Mouse (Mus musculus): ENCODE results near the gene Ngrn. TPM values are rescaled to one million over a fixed set of nuclear protein-coding genes. Genes with fewer than 3 reads are reported as not detected.

Ngrn gene
- 15.8 and 17.4 TPM in 2 replicates for polyA plus RNA-seq (2011; ENCODE audit: insufficient read length, low read depth, missing spikeins)

GRCm38 (mm10) chr7:80260625-80261371, at the start of gene Ngrn:
Ngrn (plus strand) TSS chr7:80261215.
- Histone ChIP-seq H3K4me3 (ENCODE audit: insufficient read depth, low read length) (peak within 1 kb of the TSS; percentile 83), H3K27ac (ENCODE audit: insufficient read depth, low read length) (0 out of 2 replicates have a peak within 1 kb of the TSS, but pooled peaks have one; percentile 9), H3K4me1 (ENCODE audit: control insufficient read depth, insufficient read depth, low read length) (no peaks in the 10 kb centered on the region; the same call in 1 of the 2 replicates)
- TF ChIP-seq CTCF (IDR thresholded peaks at IDR 0.05; ENCODE audit: borderline replicate concordance, insufficient read depth, low read length) (no peak), POLR2A (IDR thresholded peaks at IDR 0.05; ENCODE audit: low read depth, low read length) (peak; percentile 84)

- Histone ChIP-seq H3K27ac (ENCODE audit: insufficient read depth, low read length) (no peak overlapping the region), H3K4me3 (ENCODE audit: insufficient read depth, low read length) (no peak overlapping the region), H3K4me1 (ENCODE audit: control insufficient read depth, insufficient read depth, low read length) (peaks cover 6% of the 10 kb centered on the region; the same call in 1 of the 2 replicates)
- no peak for TF ChIP-seq POLR2A (IDR thresholded peaks at IDR 0.05; ENCODE audit: low read depth, low read length)
Observed at GRCm38 (mm10) chr7:80213604-80214003, 47.4 kb upstream of the Ngrn start.

DNA sequence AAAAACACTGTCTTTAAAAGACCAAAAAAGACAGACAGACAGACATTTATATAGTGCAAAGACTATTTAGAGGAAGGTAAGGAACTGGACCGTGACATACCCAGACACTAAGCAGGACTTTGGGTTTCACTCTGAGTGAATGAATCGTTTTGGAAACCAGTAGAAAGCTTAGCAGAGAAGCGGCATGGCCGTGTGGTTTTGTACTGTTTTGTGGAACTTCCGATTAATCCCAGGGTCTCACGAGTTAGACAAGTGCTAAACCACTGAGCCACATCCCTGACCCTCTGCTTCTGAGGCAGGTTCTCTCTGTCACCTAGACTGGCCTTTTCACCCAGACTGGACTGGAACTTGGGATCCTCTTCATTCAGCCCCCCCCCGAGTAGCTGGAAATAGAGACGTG, 46.6 kb upstream of the Ngrn start:
- H3K27ac ChIP-seq (ENCODE audit: insufficient read depth, low read length) = no peak overlapping the region
- H3K4me3 ChIP-seq (ENCODE audit: insufficient read depth, low read length) = no peak overlapping the region
- TF ChIP-seq CTCF (IDR thresholded peaks at IDR 0.05; ENCODE audit: borderline replicate concordance, insufficient read depth, low read length) (no peak), POLR2A (IDR thresholded peaks at IDR 0.05; ENCODE audit: low read depth, low read length) (no peak)
- H3K4me1 ChIP-seq (ENCODE audit: control insufficient read depth, insufficient read depth, low read length) = no peaks in the 10 kb centered on the region

DNA sequence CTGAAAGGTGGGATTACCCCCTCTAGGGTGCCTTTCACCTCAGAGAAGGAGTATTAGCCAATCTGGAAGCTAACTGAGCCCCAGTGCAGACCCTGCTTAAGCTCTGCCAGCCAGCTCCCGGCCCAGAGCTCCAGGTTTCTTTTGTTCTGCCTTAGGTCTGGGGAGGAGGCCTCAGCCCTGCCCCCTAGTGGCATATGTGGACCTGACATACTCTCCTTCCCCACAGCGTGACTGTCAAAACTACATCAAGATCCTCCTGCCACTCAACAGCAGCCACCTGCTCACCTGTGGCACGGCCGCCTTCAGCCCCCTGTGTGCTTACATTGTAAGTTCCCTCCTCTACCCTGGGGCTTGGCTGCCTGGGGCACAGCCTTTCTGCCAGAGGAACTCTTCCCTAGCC, 45.6 kb upstream of the Ngrn start:
- TF ChIP-seq CTCF (IDR thresholded peaks at IDR 0.05; ENCODE audit: borderline replicate concordance, insufficient read depth, low read length) = peak; percentile 82
- no peak for TF ChIP-seq POLR2A (IDR thresholded peaks at IDR 0.05; ENCODE audit: low read depth, low read length)
- Histone ChIP-seq H3K27ac (ENCODE audit: insufficient read depth, low read length) (no peak overlapping the region), H3K4me3 (ENCODE audit: insufficient read depth, low read length) (no peak overlapping the region)

DNA sequence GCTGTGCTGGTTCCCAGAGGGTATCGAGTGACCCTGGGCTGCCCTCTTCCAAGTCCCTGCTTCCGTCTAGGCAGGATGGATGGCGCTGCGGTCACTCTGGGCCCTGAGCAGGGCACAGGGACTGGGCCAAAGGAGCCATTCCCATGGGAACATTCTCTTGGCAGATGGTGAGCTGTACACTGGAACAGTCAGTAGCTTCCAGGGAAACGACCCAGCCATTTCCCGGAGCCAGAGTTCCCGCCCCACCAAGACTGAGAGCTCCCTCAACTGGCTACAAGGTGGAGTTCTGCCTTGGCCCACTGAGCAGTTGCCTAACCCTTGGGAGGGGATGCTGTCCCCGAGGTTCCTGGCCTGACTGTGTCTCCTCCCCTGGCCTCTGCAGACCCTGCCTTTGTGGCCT, 44.4 kb upstream of the Ngrn start:
- Histone ChIP-seq H3K4me1 (ENCODE audit: control insufficient read depth, insufficient read depth, low read length) (no peaks in the 10 kb centered on the region), H3K27ac (ENCODE audit: insufficient read depth, low read length) (no peak overlapping the region), H3K4me3 (ENCODE audit: insufficient read depth, low read length) (no peak overlapping the region)
- TF ChIP-seq POLR2A (IDR thresholded peaks at IDR 0.05; ENCODE audit: low read depth, low read length) (no peak), CTCF (IDR thresholded peaks at IDR 0.05; ENCODE audit: borderline replicate concordance, insufficient read depth, low read length) (no peak)

More for the DNA sequence above, 45.6 kb upstream of the Ngrn start:
- no peaks in the 10 kb centered on the region for H3K4me1 ChIP-seq (ENCODE audit: control insufficient read depth, insufficient read depth, low read length)

- H3K4me1 ChIP-seq (ENCODE audit: control insufficient read depth, insufficient read depth, low read length) = no peaks in the 10 kb centered on the region
- H3K27ac ChIP-seq (ENCODE audit: insufficient read depth, low read length) = no peak overlapping the region
- no peak for TF ChIP-seq POLR2A (IDR thresholded peaks at IDR 0.05; ENCODE audit: low read depth, low read length)
- TF ChIP-seq CTCF (IDR thresholded peaks at IDR 0.05; ENCODE audit: borderline replicate concordance, insufficient read depth, low read length) = no peak
- no peak overlapping the region for H3K4me3 ChIP-seq (ENCODE audit: insufficient read depth, low read length)
Observed at GRCm38 (mm10) chr7:80218666-80219065, 42.3 kb upstream of the Ngrn start.

DNA sequence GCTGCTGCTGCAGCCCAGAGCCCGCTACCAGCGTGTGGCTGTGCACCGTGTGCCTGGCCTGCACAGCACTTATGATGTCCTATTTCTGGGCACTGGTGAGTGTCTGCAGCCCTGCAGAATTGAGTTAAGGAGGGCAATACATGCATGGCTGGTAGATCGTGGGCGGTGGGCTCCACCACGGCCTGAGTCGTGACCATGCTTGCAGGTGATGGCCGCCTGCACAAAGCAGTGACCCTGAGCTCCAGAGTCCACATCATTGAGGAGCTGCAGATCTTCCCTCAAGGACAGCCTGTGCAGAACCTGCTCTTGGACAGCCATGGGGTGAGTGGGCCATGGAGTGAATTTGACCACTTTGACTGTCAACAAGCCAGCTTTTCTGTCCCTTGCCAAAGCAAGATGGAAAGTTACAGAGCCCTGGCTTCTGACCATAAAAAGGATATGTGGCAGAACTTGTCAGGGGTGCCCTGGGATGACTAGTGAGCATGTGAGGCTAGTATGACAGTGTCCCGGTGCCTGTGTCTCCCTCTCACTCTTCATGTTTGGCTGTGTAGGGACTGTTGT, 40.7 kb upstream of the Ngrn start:
- no peak overlapping the region for H3K27ac ChIP-seq (ENCODE audit: insufficient read depth, low read length)
- no peak overlapping the region for H3K4me3 ChIP-seq (ENCODE audit: insufficient read depth, low read length)
- TF ChIP-seq POLR2A (IDR thresholded peaks at IDR 0.05; ENCODE audit: low read depth, low read length) = no peak
- TF ChIP-seq CTCF (IDR thresholded peaks at IDR 0.05; ENCODE audit: borderline replicate concordance, insufficient read depth, low read length) = no peak
- no peaks in the 10 kb centered on the region for H3K4me1 ChIP-seq (ENCODE audit: control insufficient read depth, insufficient read depth, low read length)

DNA sequence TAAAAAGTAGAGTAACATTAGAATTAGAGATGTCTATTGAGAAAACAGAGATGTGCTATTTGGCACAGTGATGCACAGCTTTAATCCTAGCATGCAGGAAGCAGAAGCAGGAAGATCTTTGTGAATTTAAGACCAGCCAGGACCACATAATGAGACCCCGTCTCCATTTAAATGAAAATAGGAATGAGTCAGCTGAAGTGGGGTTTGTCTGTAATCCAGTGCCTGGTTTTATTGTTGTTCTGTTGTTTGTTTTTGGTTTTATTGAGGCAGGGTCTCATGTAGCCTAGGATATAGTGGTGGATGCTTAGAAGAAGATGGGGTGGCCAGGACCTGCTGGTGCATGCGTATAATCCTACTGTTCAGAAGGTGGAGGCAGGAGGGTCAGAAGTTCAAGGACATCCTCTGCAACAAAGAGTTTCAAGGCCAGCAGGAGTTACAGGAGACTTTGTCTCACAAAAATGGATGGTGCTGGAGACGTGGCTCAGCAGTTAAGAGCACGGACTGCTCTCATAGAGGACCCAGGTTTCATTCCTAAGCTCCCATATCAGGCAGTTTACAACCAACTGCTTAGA, 39.8 kb upstream of the Ngrn start:
- TF ChIP-seq POLR2A (IDR thresholded peaks at IDR 0.05; ENCODE audit: low read depth, low read length) = no peak
- TF ChIP-seq CTCF (IDR thresholded peaks at IDR 0.05; ENCODE audit: borderline replicate concordance, insufficient read depth, low read length) = no peak
- H3K4me3 ChIP-seq (ENCODE audit: insufficient read depth, low read length) = no peak overlapping the region
- H3K27ac ChIP-seq (ENCODE audit: insufficient read depth, low read length) = no peak overlapping the region
- no peaks in the 10 kb centered on the region for H3K4me1 ChIP-seq (ENCODE audit: control insufficient read depth, insufficient read depth, low read length)

- Histone ChIP-seq H3K4me3 (ENCODE audit: insufficient read depth, low read length) (no peak overlapping the region), H3K27ac (ENCODE audit: insufficient read depth, low read length) (no peak overlapping the region), H3K4me1 (ENCODE audit: control insufficient read depth, insufficient read depth, low read length) (no peaks in the 10 kb centered on the region; the same call in 1 of the 2 replicates)
- no peak for TF ChIP-seq CTCF (IDR thresholded peaks at IDR 0.05; ENCODE audit: borderline replicate concordance, insufficient read depth, low read length)
- TF ChIP-seq POLR2A (IDR thresholded peaks at IDR 0.05; ENCODE audit: low read depth, low read length) = no peak
Observed at GRCm38 (mm10) chr7:80227065-80227464, 34.0 kb upstream of the Ngrn start.

DNA sequence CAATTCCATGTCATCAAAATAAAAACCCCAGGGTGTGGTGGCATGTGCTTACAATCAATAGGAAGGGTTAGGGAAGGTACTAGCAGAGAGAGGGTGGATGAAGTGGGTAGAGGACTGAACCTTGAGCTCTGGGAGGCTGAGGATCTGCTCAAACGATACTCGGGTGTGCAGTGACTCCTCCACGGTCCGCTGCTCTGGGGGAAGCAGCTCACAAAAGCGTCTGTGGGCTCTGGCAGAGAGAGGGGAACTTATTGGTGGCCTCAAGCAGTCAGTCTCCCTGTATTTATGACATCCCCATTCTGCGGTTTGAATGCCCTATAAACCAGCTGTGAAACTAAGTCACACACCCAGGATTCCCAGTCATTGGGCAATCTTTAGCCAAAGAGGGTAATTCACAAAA, 30.8 kb upstream of the Ngrn start:
- no peak overlapping the region for H3K4me3 ChIP-seq (ENCODE audit: insufficient read depth, low read length)
- no peak overlapping the region for H3K27ac ChIP-seq (ENCODE audit: insufficient read depth, low read length)
- TF ChIP-seq POLR2A (IDR thresholded peaks at IDR 0.05; ENCODE audit: low read depth, low read length) = no peak
- no peak for TF ChIP-seq CTCF (IDR thresholded peaks at IDR 0.05; ENCODE audit: borderline replicate concordance, insufficient read depth, low read length)
- H3K4me1 ChIP-seq (ENCODE audit: control insufficient read depth, insufficient read depth, low read length) = peaks cover 2% of the 10 kb centered on the region

Data from embryonic fibroblast, embryonic 13.5 days (primary cell).